Mouse (Mus musculus) liver, adult 2 months (tissue): Measurements from ENCODE around the gene Parp16. TPM values are rescaled to one million over a fixed set of nuclear protein-coding genes. Genes with fewer than 3 reads are reported as not detected.

Experiments
- DNase-seq: peaks from one replicate; pipeline ENCODE4 v3.0.0-alpha.2; 2011; ENCODE audit warnings: low read depth, low spot score; ENCODE audit errors: extremely low read depth
- H3K27ac ChIP-seq: fragments of 200-500 bp; replicated peaks from 2 replicates; pipeline ENCODE4 v1.5.1; 2012; ENCODE audit warnings: low read depth, mild to moderate bottlenecking, control low read depth, inconsistent platforms, low read length; ENCODE audit not compliant: insufficient read depth
- H3K27me3 ChIP-seq: fragments of 200-500 bp; 2 replicates; pipeline ENCODE4 v1.6.1; 2012; ENCODE audit warnings: mild to moderate bottlenecking, moderate library complexity, low read length, inconsistent platforms; ENCODE audit not compliant: control insufficient read depth, insufficient read depth
- H3K36me3 ChIP-seq: fragments of 200-500 bp; 2 replicates; pipeline ENCODE4 v1.6.1; 2012; ENCODE audit warnings: low read length, inconsistent platforms; ENCODE audit not compliant: control insufficient read depth, insufficient read depth
- H3K4me1 ChIP-seq: fragments of 200-500 bp; 2 replicates; pipeline ENCODE4 v1.6.1; 2011; ENCODE audit warnings: low read length; ENCODE audit not compliant: control insufficient read depth, insufficient read depth
- H3K4me3 ChIP-seq: fragments of 200-500 bp; 2 replicates; pipeline ENCODE4 v1.5.1; 2011; ENCODE audit warnings: low read depth, mild to moderate bottlenecking, control low read depth, low read length, moderate library complexity; ENCODE audit not compliant: insufficient read depth
- H3K79me2 ChIP-seq: fragments of 200-500 bp; 2 replicates; pipeline ENCODE4 v1.6.1; 2012; ENCODE audit warnings: inconsistent platforms, mild to moderate bottlenecking, low read length, moderate library complexity; ENCODE audit not compliant: control insufficient read depth, insufficient read depth
- H3K9ac ChIP-seq: fragments of 200-500 bp; 2 replicates; pipeline ENCODE4 v1.6.1; 2012; ENCODE audit warnings: low read depth, mild to moderate bottlenecking, control low read depth, inconsistent platforms, low read length
- CTCF ChIP-seq: fragments of 200-500 bp; IDR thresholded peaks from 2 replicates; pipeline ENCODE4 v1.5.1; 2011; ENCODE audit warnings: low read depth, low read length, control low read depth
- POLR2A ChIP-seq: fragments of 200-500 bp; IDR thresholded peaks from 2 replicates; pipeline ENCODE4 v1.6.1; 2011; ENCODE audit warnings: low read length, control low read depth; ENCODE audit not compliant: insufficient read depth; ENCODE audit errors: extremely low read depth
- WGBS: fragments of 180-500 bp; shearing (Covaris S2); methylation state at CpG from one replicate; pipeline ENCODE4 v1.1.7; 2018; 5-methylcytosine and 5-hydroxymethylcytosine counted together
- polyA plus RNA-seq: library from polyadenylated mRNA; depleted of rRNA; stranded (reverse); fragments of >200 nt; gene quantifications from 2 replicates; pipeline ENCODE4 v1.2.3, GENCODE M21; 2012
- total RNA-seq: library from RNA; depleted of rRNA; stranded (reverse); fragments of >200 nt; gene quantifications from 2 replicates; pipeline ENCODE4 v1.2.3, GENCODE M21; 2014

Parp16 gene
- total and polyA plus RNA-seq, 2 experiments: 11.4 to 12.6 TPM

GRCm38 (mm10) chr9:65156604-65157003 is 38.5 kb upstream of the Parp16 start:
- H3K27me3 ChIP-seq: no peaks in the 10 kb centered on the region
- H3K79me2 ChIP-seq: no peaks in the 10 kb centered on the region
- no peak overlapping the region for H3K9ac ChIP-seq
- H3K36me3 ChIP-seq: no peaks in the 10 kb centered on the region
- no peak overlapping the region for H3K27ac ChIP-seq
- DNase-seq: no peak
- H3K4me3 ChIP-seq: no peak overlapping the region
- WGBS: 23% methylated on average over 8 of the region's 8 CpGs
- TF ChIP-seq POLR2A (no peak), CTCF (no peak)
- no peaks in the 10 kb centered on the region for H3K4me1 ChIP-seq

DNA sequence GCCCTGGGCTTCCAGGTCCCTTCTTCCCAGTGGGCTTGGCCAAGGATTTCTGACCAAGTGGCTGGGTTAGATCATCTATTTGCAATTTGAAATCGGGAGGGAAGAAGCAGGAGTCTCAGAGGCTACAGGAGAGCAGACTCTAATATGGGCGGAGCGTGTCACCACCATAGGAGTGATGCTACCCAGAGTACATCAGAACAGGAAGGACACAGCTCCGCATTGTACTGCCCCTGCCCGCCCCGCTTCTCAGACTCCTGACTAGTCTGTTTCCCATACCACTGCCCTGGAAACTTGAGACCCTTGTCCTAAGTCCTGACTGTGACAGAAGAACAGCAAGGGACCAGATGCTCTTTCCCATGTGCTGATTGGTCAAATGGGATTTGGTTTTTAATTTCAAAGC is 37.5 kb upstream of the Parp16 start:
- H3K27me3 ChIP-seq: no peaks in the 10 kb centered on the region

GRCm38 (mm10) chr9:65161188-65161587 is 34.0 kb upstream of the Parp16 start:
- no peak overlapping the region for H3K9ac ChIP-seq
- no peaks in the 10 kb centered on the region for H3K36me3 ChIP-seq
- H3K79me2 ChIP-seq: no peaks in the 10 kb centered on the region
- no peak overlapping the region for H3K27ac ChIP-seq
- DNase-seq: no peak
- H3K27me3 ChIP-seq: peaks cover 6% of the 10 kb centered on the region; the same call in 1 of the 2 replicates
- H3K4me1 ChIP-seq: peaks cover 3% of the 10 kb centered on the region; the same call in 1 of the 2 replicates
- no peak for TF ChIP-seq POLR2A
- TF ChIP-seq CTCF: no peak
- 64% methylated on average over 4 of the region's 4 CpGs for WGBS
- no peak overlapping the region for H3K4me3 ChIP-seq

More for the DNA sequence above, 37.5 kb upstream of the Parp16 start:
- Histone ChIP-seq H3K27ac (no peak overlapping the region), H3K4me3 (no peak overlapping the region), H3K36me3 (no peaks in the 10 kb centered on the region), H3K9ac (no peak overlapping the region), H3K4me1 (no peaks in the 10 kb centered on the region), H3K79me2 (no peaks in the 10 kb centered on the region)
- no peak for DNase-seq
- 67% methylated on average over 6 of the region's 6 CpGs for WGBS
- no peak for TF ChIP-seq POLR2A

- no peak overlapping the region for H3K9ac ChIP-seq
- WGBS: 39% methylated on average over 8 of the region's 8 CpGs
- no peak for DNase-seq
- no peaks in the 10 kb centered on the region for H3K79me2 ChIP-seq
- peaks cover 6% of the 10 kb centered on the region; the same call in 1 of the 2 replicates for H3K27me3 ChIP-seq
- no peak for TF ChIP-seq POLR2A
- TF ChIP-seq CTCF: no peak
- no peak overlapping the region for H3K27ac ChIP-seq
- H3K4me1 ChIP-seq: peaks cover 3% of the 10 kb centered on the region; the same call in 1 of the 2 replicates
- no peaks in the 10 kb centered on the region for H3K36me3 ChIP-seq
- H3K4me3 ChIP-seq: no peak overlapping the region
Measured at GRCm38 (mm10) chr9:65161881-65162280, 33.3 kb upstream of the Parp16 start.

DNA sequence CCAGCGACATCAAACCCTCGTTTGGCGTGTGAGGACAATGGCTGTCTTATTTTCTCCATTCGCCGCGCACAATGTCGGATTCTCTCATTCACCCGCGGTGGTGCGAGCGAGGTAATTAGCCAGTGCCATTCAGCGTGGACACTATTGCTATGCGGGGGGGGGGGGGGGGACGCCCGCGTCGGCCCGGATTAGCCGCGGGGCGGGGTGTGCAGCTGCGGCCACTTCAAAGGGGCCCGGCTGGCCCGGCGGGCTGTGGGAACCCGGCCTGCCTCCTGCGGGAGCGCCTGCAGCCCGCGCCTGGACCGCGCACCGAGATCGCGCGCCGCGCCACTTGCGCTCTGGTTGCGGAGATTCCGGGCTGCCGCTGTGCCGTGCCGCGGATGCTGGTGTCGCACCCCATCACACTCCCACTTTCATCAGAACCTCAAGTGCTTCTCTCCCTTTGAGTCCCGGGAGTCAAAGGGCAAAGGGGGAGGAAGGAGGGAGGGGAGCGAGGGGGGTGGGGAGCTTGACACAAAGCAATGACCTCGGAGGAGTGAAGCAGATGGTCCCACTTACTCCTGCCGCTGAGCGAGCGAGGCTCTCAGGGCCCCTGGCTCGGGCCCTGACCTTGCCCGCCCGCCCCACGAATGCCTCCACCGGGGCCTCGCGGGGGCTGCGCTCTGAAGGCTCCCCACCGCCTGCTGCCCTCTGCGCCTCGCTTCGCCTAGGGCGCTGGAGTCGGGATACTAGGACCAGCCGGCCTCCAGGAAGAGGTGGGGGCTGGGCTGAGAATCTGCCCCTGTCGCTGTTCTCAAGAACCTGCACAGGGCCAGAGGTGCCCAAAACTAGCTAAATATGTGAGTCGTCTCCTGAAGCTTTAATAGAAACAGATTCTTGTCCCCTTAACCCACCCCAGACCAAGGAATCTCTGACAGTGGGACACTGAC is 32.2 kb upstream of the Parp16 start:
- TF ChIP-seq CTCF: no peak
- no peak for TF ChIP-seq POLR2A
- no peak for DNase-seq
- 6% methylated on average over 66 of the region's 69 CpGs for WGBS
- no peak overlapping the region for H3K9ac ChIP-seq
- H3K4me1 ChIP-seq: peaks cover 3% of the 10 kb centered on the region; the same call in 1 of the 2 replicates
- H3K4me3 ChIP-seq: no peak overlapping the region; the same call in 1 of the 2 replicates
- H3K27me3 ChIP-seq: peaks cover 6% of the 10 kb centered on the region; the same call in 1 of the 2 replicates
- H3K79me2 ChIP-seq: no peaks in the 10 kb centered on the region
- H3K36me3 ChIP-seq: no peaks in the 10 kb centered on the region
- no peak overlapping the region for H3K27ac ChIP-seq

- no peak for TF ChIP-seq POLR2A
- TF ChIP-seq CTCF: peak; percentile 43
- WGBS: 15% methylated on average over 1 of the region's 1 CpGs
- Histone ChIP-seq H3K27ac (no peak overlapping the region), H3K4me3 (no peak overlapping the region), H3K36me3 (no peaks in the 10 kb centered on the region), H3K4me1 (peaks cover 3% of the 10 kb centered on the region; the same call in 1 of the 2 replicates), H3K27me3 (peaks cover 6% of the 10 kb centered on the region; the same call in 1 of the 2 replicates), H3K79me2 (no peaks in the 10 kb centered on the region), H3K9ac (no peak overlapping the region)
- DNase-seq: peak; percentile 61
Measured at GRCm38 (mm10) chr9:65164870-65165269, 30.3 kb upstream of the Parp16 start.
